Mouse (Mus musculus): ENCODE data around the gene Ncam1. TPM values are rescaled to one million over a fixed set of nuclear protein-coding genes. Genes with fewer than 3 reads are reported as not detected.

Ncam1 gene
- polyA plus RNA-seq, 1 experiment from 2014 or later = 51.2 TPM

GRCm38 (mm10) chr9:49493979-49494649, 304.6 kb downstream of the Ncam1 start:
- Histone ChIP-seq H3K27ac (replicated peaks; ENCODE audit: low read depth, low read length) (no peak overlapping the region), H3K27me3 (ENCODE audit: control insufficient read depth, insufficient read depth, low read length) (no peaks in the 10 kb centered on the region), H3K9me3 (replicated peaks; ENCODE audit: control insufficient read depth, low read length) (no peaks in the 10 kb centered on the region), H3K4me2 (ENCODE audit: low read depth, low read length) (no peak overlapping the region), H3K9ac (replicated peaks; ENCODE audit: low read length) (no peak overlapping the region), H3K4me1 (ENCODE audit: control insufficient read depth, insufficient read depth, low read length) (no peaks in the 10 kb centered on the region), H3K36me3 (replicated peaks; ENCODE audit: control insufficient read depth, insufficient read depth, low read depth, low read length) (no peaks in the 10 kb centered on the region), H3K4me3 (ENCODE audit: low read depth, low read length) (no peak overlapping the region)
- 5% methylated on average over 4 of the region's 4 CpGs for WGBS
- ATAC-seq (replicated peaks; ENCODE audit: insufficient number of reproducible peaks, low FRiP score, low TSS enrichment, low read depth) (peak; percentile 56; the same call in 1 of the 2 replicates), DNase-seq (ENCODE audit: low spot score) (peak; percentile 89)

DNA sequence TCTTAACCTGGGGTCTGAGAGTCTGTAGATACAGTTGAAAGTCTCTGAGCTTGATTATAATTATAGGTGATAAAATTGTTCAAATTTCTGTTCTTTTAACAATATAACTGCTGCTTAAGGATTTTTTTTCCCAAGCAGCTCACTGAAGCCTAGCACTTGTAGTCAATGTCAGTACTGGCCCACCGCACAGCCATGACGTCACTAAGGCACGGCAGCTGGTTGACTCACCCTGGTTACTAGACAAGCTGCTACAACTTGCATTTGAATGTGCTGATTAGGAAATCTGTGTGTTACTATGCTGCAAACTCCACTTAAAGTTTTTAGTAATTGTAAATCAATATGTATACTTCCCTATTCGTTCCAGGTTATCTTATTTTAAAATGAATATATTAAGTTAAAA, 308.1 kb downstream of the Ncam1 start:
- no peak overlapping the region for H3K4me2 ChIP-seq (ENCODE audit: low read depth, low read length)
- no peak for DNase-seq (ENCODE audit: low spot score)
- no peaks in the 10 kb centered on the region for H3K4me1 ChIP-seq (ENCODE audit: control insufficient read depth, insufficient read depth, low read length)
- H3K9me3 ChIP-seq (replicated peaks; ENCODE audit: control insufficient read depth, low read length) = no peaks in the 10 kb centered on the region
- WGBS = 89% methylated on average over 4 of the region's 4 CpGs
- H3K27ac ChIP-seq (replicated peaks; ENCODE audit: low read depth, low read length) = no peak overlapping the region
- H3K4me3 ChIP-seq (ENCODE audit: low read depth, low read length) = no peak overlapping the region
- no peaks in the 10 kb centered on the region for H3K27me3 ChIP-seq (ENCODE audit: control insufficient read depth, insufficient read depth, low read length)
- H3K9ac ChIP-seq (replicated peaks; ENCODE audit: low read length) = no peak overlapping the region
- H3K36me3 ChIP-seq (replicated peaks; ENCODE audit: control insufficient read depth, insufficient read depth, low read depth, low read length) = no peaks in the 10 kb centered on the region
- ATAC-seq (replicated peaks; ENCODE audit: insufficient number of reproducible peaks, low FRiP score, low TSS enrichment, low read depth) = no peak

DNA sequence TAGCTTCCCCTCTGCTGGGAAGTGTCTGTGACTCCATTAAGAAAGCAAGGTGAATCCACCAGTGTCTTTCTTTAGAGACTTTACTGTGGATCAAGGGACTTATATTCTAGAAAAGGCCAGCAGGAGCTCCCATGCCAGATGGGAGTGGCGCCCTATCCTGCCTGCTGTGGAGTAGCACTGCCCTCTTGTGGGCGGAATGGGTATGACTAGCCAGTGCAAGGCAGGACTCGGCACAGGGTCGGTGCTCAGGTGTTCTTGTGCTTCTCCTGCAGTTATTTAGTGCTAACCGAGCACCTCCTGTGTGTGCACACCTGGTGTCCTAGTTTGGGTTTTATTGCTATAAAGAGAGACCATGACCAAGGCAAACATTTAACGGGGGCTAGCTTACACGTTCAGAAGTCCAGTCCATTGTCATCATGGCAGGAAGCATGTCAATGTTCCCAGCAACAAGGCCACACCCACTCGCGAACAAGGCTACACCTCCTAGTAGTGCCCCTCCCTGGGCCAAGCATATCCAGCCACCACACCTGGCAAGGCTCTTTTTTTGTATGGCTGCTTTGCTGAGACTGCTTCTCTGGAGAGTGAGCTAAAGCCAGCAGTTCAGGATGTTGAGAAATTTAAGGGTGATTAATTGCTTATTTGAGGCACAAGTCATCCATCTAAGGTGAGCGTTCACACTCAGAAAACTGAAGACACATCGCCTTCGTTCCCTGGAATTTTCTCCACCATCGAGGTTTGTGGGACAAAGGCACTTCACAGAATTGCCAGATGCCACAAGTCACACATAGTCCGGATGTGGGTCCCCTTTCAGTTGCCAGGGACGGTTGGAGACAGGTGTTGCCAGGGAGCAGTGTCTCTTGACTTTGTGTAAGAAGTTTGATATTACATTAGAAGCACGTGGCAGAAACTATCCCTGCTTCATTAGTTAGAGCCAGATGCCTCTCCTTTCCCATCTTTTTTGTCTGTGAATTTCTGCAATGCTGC, 309.5 kb downstream of the Ncam1 start:
- 35% methylated on average over 16 of the region's 16 CpGs for WGBS
- no peak for ATAC-seq (replicated peaks; ENCODE audit: insufficient number of reproducible peaks, low FRiP score, low TSS enrichment, low read depth)
- H3K4me2 ChIP-seq (ENCODE audit: low read depth, low read length) = no peak overlapping the region

GRCm38 (mm10) chr9:49488258-49488657, 310.5 kb downstream of the Ncam1 start:
- H3K4me3 ChIP-seq (ENCODE audit: low read depth, low read length) = no peak overlapping the region
- H3K36me3 ChIP-seq (replicated peaks; ENCODE audit: control insufficient read depth, insufficient read depth, low read depth, low read length) = no peaks in the 10 kb centered on the region
- 76% methylated on average over 7 of the region's 7 CpGs for WGBS
- H3K9me3 ChIP-seq (replicated peaks; ENCODE audit: control insufficient read depth, low read length) = no peaks in the 10 kb centered on the region
- no peak overlapping the region for H3K27ac ChIP-seq (replicated peaks; ENCODE audit: low read depth, low read length)
- no peaks in the 10 kb centered on the region for H3K4me1 ChIP-seq (ENCODE audit: control insufficient read depth, insufficient read depth, low read length)
- no peak overlapping the region for H3K9ac ChIP-seq (replicated peaks; ENCODE audit: low read length)
- DNase-seq (ENCODE audit: low spot score) = no peak
- H3K4me2 ChIP-seq (ENCODE audit: low read depth, low read length) = no peak overlapping the region
- H3K27me3 ChIP-seq (ENCODE audit: control insufficient read depth, insufficient read depth, low read length) = no peaks in the 10 kb centered on the region
- ATAC-seq (replicated peaks; ENCODE audit: insufficient number of reproducible peaks, low FRiP score, low TSS enrichment, low read depth) = no peak

More for the DNA sequence above, 309.5 kb downstream of the Ncam1 start:
- DNase-seq (ENCODE audit: low spot score) = peak; percentile 85
- Histone ChIP-seq H3K36me3 (replicated peaks; ENCODE audit: control insufficient read depth, insufficient read depth, low read depth, low read length) (no peaks in the 10 kb centered on the region), H3K4me1 (ENCODE audit: control insufficient read depth, insufficient read depth, low read length) (no peaks in the 10 kb centered on the region), H3K27ac (replicated peaks; ENCODE audit: low read depth, low read length) (no peak overlapping the region), H3K9ac (replicated peaks; ENCODE audit: low read length) (no peak overlapping the region), H3K9me3 (replicated peaks; ENCODE audit: control insufficient read depth, low read length) (no peaks in the 10 kb centered on the region), H3K27me3 (ENCODE audit: control insufficient read depth, insufficient read depth, low read length) (no peaks in the 10 kb centered on the region), H3K4me3 (ENCODE audit: low read depth, low read length) (no peak overlapping the region)

DNA sequence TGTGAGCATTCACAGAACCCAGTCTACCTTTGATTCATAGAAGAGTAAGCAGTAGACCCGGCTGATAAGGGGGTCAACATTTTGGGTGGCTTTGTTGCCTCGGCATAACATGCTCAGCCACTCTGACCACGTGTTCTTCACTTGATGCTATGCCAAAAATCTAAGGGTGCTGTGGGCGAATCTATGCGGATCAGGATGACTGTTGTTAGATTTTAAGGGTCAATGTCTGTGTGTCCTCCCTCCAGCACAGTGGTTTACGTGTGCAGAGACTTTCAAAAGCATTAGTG, 311.1 kb downstream of the Ncam1 start:
- DNase-seq (ENCODE audit: low spot score) = no peak
- Histone ChIP-seq H3K27ac (replicated peaks; ENCODE audit: low read depth, low read length) (no peak overlapping the region), H3K9ac (replicated peaks; ENCODE audit: low read length) (no peak overlapping the region), H3K4me2 (ENCODE audit: low read depth, low read length) (no peak overlapping the region), H3K9me3 (replicated peaks; ENCODE audit: control insufficient read depth, low read length) (no peaks in the 10 kb centered on the region), H3K4me3 (ENCODE audit: low read depth, low read length) (no peak overlapping the region), H3K4me1 (ENCODE audit: control insufficient read depth, insufficient read depth, low read length) (no peaks in the 10 kb centered on the region), H3K36me3 (replicated peaks; ENCODE audit: control insufficient read depth, insufficient read depth, low read depth, low read length) (no peaks in the 10 kb centered on the region), H3K27me3 (ENCODE audit: control insufficient read depth, insufficient read depth, low read length) (no peaks in the 10 kb centered on the region)
- WGBS = 83% methylated on average over 6 of the region's 6 CpGs
- no peak for ATAC-seq (replicated peaks; ENCODE audit: insufficient number of reproducible peaks, low FRiP score, low TSS enrichment, low read depth)

GRCm38 (mm10) chr9:49486805-49487656, 311.7 kb downstream of the Ncam1 start:
- Histone ChIP-seq H3K4me1 (ENCODE audit: control insufficient read depth, insufficient read depth, low read length) (no peaks in the 10 kb centered on the region), H3K4me2 (ENCODE audit: low read depth, low read length) (no peak overlapping the region), H3K36me3 (replicated peaks; ENCODE audit: control insufficient read depth, insufficient read depth, low read depth, low read length) (no peaks in the 10 kb centered on the region), H3K9me3 (replicated peaks; ENCODE audit: control insufficient read depth, low read length) (no peaks in the 10 kb centered on the region), H3K27ac (replicated peaks; ENCODE audit: low read depth, low read length) (no peak overlapping the region), H3K4me3 (ENCODE audit: low read depth, low read length) (no peak overlapping the region), H3K27me3 (ENCODE audit: control insufficient read depth, insufficient read depth, low read length) (no peaks in the 10 kb centered on the region), H3K9ac (replicated peaks; ENCODE audit: low read length) (no peak overlapping the region)
- ATAC-seq (replicated peaks; ENCODE audit: insufficient number of reproducible peaks, low FRiP score, low TSS enrichment, low read depth) (no peak), DNase-seq (ENCODE audit: low spot score) (no peak)
- 65% methylated on average over 9 of the region's 9 CpGs for WGBS

DNA sequence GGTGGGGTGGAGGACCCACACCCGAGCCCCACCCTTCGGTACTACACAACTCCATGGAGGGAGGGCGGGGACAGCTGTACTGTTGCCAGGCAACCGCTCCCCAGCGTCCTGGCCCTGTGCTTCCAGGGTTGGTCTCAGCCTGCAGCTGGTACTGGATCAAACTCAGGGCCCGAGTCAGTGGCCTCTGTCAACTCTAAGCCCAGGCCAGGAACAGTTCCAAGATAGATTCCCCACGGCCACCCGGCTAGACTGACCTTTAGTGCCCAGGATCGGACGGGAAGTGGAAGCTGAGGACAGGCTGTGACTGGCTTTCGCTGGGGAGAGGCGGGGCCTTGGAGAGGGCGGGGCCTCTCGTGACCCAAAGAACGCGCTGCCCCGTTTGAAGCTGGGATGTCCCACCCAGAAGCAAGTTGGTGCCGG, 312.8 kb downstream of the Ncam1 start, which contains the start of gene Ttc12:
Ttc12 (minus strand) TSS at position 334 of the 420 bp plus-strand sequence.
- H3K4me3 ChIP-seq (ENCODE audit: low read depth, low read length) = peak within 1 kb of the TSS; percentile 53
- H3K4me1 ChIP-seq (ENCODE audit: control insufficient read depth, insufficient read depth, low read length) = no peaks in the 10 kb centered on the region
- no peak within 1 kb of the TSS for H3K27ac ChIP-seq (replicated peaks; ENCODE audit: low read depth, low read length)
- H3K36me3 ChIP-seq (replicated peaks; ENCODE audit: control insufficient read depth, insufficient read depth, low read depth, low read length) = no peaks in the 10 kb centered on the region
- ATAC-seq (replicated peaks; ENCODE audit: insufficient number of reproducible peaks, low FRiP score, low TSS enrichment, low read depth) = peak; percentile 90
- peak within 1 kb of the TSS; percentile 81 for H3K4me2 ChIP-seq (ENCODE audit: low read depth, low read length)
- peak within 1 kb of the TSS; percentile 53 for H3K9ac ChIP-seq (replicated peaks; ENCODE audit: low read length)
- WGBS = under 1% methylated on average over 18 of the region's 18 CpGs
- DNase-seq (ENCODE audit: low spot score) = peak; percentile 80
- H3K9me3 ChIP-seq (replicated peaks; ENCODE audit: control insufficient read depth, low read length) = no peaks in the 10 kb centered on the region
- H3K27me3 ChIP-seq (ENCODE audit: control insufficient read depth, insufficient read depth, low read length) = no peaks in the 10 kb centered on the region
